Mouse (Mus musculus): ENCODE data around the gene Sox10. TPM values are rescaled to one million over a fixed set of nuclear protein-coding genes. Genes with fewer than 3 reads are reported as not detected.
A peak's percentile ranks its signal among the peaks of the same experiment; 100 is the strongest.

Gene Sox10
- 11.4 and 12.9 TPM in 2 replicates for polyA plus RNA-seq (2016; fragmentation: Nextera tagmentation; extraction: Ambion mirVana)

- peak within 1 kb of the TSS; percentile 49 for H3K4me3 ChIP-seq
- 34% methylated on average over 5 of the region's 5 CpGs for WGBS
- H3K4me1 ChIP-seq, result peaks cover 80% of the 10 kb centered on the region
- no peak for DNase-seq (ENCODE audit: low spot score)
- peaks cover 92% of the 10 kb centered on the region for H3K27me3 ChIP-seq (replicated peaks; ENCODE audit: low read depth, poor library complexity, severe bottlenecking)
- H3K9me3 ChIP-seq, result no peaks in the 10 kb centered on the region
- peak within 1 kb of the TSS; percentile 49 for H3K27ac ChIP-seq (replicated peaks)
- H3K36me3 ChIP-seq (replicated peaks), result no peaks in the 10 kb centered on the region
Measured at GRCm38 (mm10) chr15:79165140-79165539, at the start of gene Sox10. Gene Sox10 (minus strand): TSS chr15:79165240.

GRCm38 (mm10) chr15:79213591-79213990, 48.6 kb upstream of the Sox10 start:
- WGBS, result 75% methylated on average over 6 of the region's 6 CpGs
- no peak overlapping the region for H3K4me3 ChIP-seq
- DNase-seq (ENCODE audit: low spot score), result no peak
- H3K36me3 ChIP-seq (replicated peaks), result no peaks in the 10 kb centered on the region
- no peaks in the 10 kb centered on the region for H3K9me3 ChIP-seq
- H3K27me3 ChIP-seq (replicated peaks; ENCODE audit: low read depth, poor library complexity, severe bottlenecking), result no peaks in the 10 kb centered on the region
- H3K4me1 ChIP-seq, result peaks cover 32% of the 10 kb centered on the region
- H3K27ac ChIP-seq (replicated peaks), result peak overlapping the region; percentile 78

DNA sequence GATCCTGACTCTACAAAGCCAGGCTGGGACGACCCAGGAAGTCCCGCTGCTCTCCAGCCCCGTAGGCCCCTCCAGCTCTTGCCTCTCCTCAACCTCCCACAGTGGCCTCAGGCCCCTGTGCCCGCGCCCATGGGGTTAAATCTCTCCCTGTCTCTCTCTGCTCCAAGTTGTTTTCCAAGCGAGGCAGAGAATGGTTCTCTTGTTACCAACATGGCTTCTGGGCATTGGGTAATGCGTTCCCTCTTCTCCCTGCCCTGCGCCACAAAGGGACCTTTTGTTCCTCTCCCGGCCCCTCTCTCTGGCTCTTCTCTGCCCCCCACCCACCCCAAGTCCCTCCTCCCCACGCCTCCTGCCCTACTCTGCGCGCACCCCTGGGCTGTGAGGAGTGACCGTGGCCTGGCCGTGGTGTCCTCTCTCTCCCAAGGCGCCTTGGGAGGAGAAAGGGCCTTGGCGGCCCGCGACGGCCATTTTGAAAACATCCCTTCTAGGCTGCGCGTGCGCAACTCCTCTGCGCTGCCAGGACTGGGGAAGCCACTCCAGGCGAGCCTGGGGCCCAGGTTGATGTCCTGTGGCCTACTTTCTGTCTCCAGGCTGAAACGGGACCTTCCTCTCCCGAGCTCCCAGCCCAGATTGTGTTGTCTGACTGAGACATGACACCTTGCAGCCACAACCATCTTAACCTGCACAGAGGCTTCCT, 47.9 kb upstream of the Sox10 start:
- H3K4me3 ChIP-seq, result no peak overlapping the region
- DNase-seq (ENCODE audit: low spot score), result peak; percentile 47
- H3K36me3 ChIP-seq (replicated peaks), result no peaks in the 10 kb centered on the region
- H3K9me3 ChIP-seq, result no peaks in the 10 kb centered on the region
- H3K4me1 ChIP-seq, result peaks cover 32% of the 10 kb centered on the region
- 65% methylated on average over 26 of the region's 26 CpGs for WGBS
- H3K27ac ChIP-seq (replicated peaks), result peak overlapping the region; percentile 78
- H3K27me3 ChIP-seq (replicated peaks; ENCODE audit: low read depth, poor library complexity, severe bottlenecking), result no peaks in the 10 kb centered on the region

DNA sequence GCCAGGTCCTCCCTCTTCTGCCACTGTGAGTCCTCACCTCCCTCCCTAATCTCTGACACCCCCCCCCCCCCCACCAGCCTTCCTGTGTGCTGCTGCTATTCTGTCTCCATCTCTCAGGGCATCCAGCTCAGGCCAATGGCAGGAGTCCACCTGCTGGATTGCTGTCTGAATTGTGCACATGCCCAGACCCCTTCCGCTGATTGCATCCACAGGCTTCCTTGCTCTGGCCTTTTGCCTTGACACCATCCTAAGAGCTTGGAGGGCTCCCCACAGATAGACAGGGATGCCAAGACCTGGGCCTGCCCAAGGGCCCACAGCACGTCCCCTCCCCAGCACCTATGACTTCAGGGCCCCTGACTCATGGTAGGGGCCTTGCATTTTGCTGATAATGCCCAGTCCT, 45.3 kb upstream of the Sox10 start:
- no peak for DNase-seq (ENCODE audit: low spot score)

DNA sequence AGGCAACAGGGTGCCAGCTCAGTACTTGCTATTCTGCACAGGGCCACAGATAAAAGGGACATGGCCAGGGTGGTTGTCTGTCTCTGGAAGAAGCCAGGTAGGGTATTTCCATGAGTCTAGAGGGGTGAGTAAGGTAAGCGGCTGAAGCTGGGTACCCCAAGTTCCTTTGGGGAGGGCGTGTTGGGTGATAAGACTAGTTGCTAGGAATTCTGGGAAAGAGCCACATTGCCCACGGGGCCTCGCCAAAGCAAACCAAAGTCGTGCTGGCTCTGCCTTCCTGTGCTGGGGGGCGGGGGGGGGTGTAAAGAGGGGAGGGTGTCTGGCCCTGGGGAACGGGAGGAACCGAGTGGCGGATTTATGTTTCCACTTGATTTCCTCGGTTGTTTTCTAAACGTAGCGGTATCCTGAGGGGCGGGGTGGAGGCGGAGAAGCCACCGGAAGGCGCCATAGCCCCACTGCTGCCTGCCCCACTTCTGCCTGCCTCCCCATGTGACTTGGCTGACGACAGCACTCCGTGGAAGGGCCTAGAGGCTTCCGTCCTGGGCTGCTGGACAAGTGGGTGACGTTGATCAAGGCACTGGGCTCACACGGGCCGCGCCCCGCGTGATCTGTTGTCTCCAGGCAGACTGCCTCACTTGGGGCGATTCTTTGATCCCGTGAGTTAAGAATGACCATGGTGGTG, 43.9 kb upstream of the Sox10 start:
- 0 out of 2 replicates have a peak overlapping the region, but pooled peaks have one; percentile 6 for H3K27ac ChIP-seq (replicated peaks)
- no peaks in the 10 kb centered on the region for H3K27me3 ChIP-seq (replicated peaks; ENCODE audit: low read depth, poor library complexity, severe bottlenecking)
- no peaks in the 10 kb centered on the region for H3K36me3 ChIP-seq (replicated peaks)
- H3K4me3 ChIP-seq, result 0 out of 2 replicates have a peak overlapping the region, but pooled peaks have one; percentile 11
- H3K4me1 ChIP-seq, result peaks cover 33% of the 10 kb centered on the region
- no peaks in the 10 kb centered on the region for H3K9me3 ChIP-seq
- WGBS, result 81% methylated on average over 27 of the region's 27 CpGs
- no peak for DNase-seq (ENCODE audit: low spot score)

More for the DNA sequence above, 45.3 kb upstream of the Sox10 start:
- Histone ChIP-seq H3K4me1 (peaks cover 32% of the 10 kb centered on the region), H3K4me3 (no peak overlapping the region), H3K27me3 (replicated peaks; ENCODE audit: low read depth, poor library complexity, severe bottlenecking) (no peaks in the 10 kb centered on the region), H3K27ac (replicated peaks) (peak overlapping the region; percentile 62; the same call in 1 of the 2 replicates), H3K36me3 (replicated peaks) (no peaks in the 10 kb centered on the region), H3K9me3 (no peaks in the 10 kb centered on the region)
- WGBS, result 77% methylated on average over 2 of the region's 2 CpGs

GRCm38 (mm10) chr15:79208211-79208610, 43.2 kb upstream of the Sox10 start:
- H3K4me3 ChIP-seq, result no peak overlapping the region
- 82% methylated on average over 6 of the region's 6 CpGs for WGBS
- no peak overlapping the region for H3K27ac ChIP-seq (replicated peaks)
- H3K36me3 ChIP-seq (replicated peaks), result no peaks in the 10 kb centered on the region
- H3K27me3 ChIP-seq (replicated peaks; ENCODE audit: low read depth, poor library complexity, severe bottlenecking), result 0 out of 2 replicates have a peak, but pooled peaks cover 3% of the 10 kb centered on the region
- no peak for DNase-seq (ENCODE audit: low spot score)
- no peaks in the 10 kb centered on the region for H3K9me3 ChIP-seq
- H3K4me1 ChIP-seq, result peaks cover 32% of the 10 kb centered on the region

DNA sequence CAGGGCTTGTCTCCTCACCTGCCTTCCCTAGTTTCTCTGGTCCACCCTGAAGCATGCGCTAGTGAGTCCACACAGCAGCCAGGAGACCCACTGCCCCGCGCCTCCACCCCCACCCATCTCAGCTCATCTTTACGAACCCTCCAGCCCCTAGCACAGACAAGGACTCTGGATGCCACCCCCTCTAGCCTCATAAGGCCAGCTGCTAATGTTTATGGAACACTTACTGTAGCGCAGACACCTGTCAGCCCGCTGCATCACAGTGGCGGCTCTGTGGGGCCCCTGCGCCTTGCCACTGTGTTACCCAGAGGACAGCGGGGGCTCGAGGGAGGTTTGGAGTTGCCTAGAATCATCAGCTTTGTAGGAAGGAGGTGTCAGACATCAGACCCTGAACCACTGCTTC, 37.5 kb upstream of the Sox10 start:
- no peak overlapping the region for H3K4me3 ChIP-seq
- H3K36me3 ChIP-seq (replicated peaks), result no peaks in the 10 kb centered on the region
- DNase-seq (ENCODE audit: low spot score), result no peak
- H3K27me3 ChIP-seq (replicated peaks; ENCODE audit: low read depth, poor library complexity, severe bottlenecking), result 0 out of 2 replicates have a peak, but pooled peaks cover 3% of the 10 kb centered on the region
- WGBS, result 44% methylated on average over 10 of the region's 10 CpGs
- H3K4me1 ChIP-seq, result peaks cover 32% of the 10 kb centered on the region
- no peaks in the 10 kb centered on the region for H3K9me3 ChIP-seq
- peak overlapping the region; percentile 72 for H3K27ac ChIP-seq (replicated peaks)

DNA sequence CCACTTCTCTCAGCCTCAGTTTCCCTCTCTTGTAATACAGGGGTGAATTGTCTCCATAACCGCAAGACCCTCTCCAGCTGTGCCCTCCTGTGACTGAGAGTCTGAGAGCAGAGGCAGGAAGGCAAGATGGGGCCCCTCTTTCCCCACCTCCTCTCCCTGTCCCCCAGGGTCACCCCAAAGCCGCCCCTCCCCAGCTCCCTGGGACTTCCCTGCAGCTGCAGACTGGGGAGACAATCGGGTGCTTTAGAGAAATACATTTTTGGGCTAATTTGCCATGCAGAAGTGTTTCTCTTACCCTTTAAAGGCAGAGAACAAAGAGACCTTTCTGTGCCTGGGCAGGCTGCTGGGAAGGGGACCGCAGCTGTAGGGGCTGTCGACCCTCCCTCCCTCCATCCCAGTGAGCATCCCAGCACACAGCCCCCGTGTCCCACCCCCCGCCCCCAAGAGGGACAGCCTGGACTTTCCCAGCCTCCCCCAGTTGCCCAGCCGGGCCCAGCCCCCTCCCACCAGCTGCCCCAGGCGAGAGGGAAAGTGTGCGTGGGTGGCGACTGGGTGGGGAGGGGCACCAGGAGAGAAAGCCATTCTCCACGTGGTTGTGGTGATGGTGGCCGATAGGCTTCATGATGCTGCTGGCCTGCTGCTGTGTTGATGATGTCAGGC, 36.6 kb upstream of the Sox10 start:
- no peaks in the 10 kb centered on the region for H3K9me3 ChIP-seq
- peaks cover 33% of the 10 kb centered on the region for H3K4me1 ChIP-seq
- peak overlapping the region; percentile 86 for H3K27ac ChIP-seq (replicated peaks)
- WGBS, result 21% methylated on average over 13 of the region's 13 CpGs
- 0 out of 2 replicates have a peak, but pooled peaks cover 3% of the 10 kb centered on the region for H3K27me3 ChIP-seq (replicated peaks; ENCODE audit: low read depth, poor library complexity, severe bottlenecking)
- H3K36me3 ChIP-seq (replicated peaks), result no peaks in the 10 kb centered on the region
- peak overlapping the region; percentile 38 for H3K4me3 ChIP-seq
- peak; percentile 72 for DNase-seq (ENCODE audit: low spot score)

DNA sequence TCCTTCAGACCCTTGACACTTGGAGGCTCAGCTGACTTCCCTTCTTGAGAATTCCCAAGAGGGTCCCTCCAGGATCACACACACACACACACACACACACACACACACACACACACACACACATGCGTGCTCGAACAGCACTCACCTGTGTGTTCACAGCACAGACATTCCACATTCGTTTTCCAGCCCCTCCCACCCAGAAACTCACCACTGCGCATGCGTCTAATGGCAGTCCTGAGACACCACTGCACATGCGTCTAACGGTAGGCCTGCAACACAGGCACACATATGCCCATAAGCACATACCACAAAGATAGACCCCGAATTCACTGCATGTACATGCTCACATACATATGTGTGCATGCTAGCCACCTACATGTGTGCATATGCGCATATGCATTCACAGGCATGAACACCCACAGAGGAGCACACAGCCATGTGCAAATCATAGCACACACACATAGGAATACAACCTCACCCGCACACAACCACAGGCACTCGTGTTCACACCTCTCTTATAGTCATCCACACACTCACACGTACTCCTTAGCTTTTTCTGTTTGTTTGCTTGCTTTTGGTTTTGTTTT, 34.4 kb upstream of the Sox10 start:
- DNase-seq (ENCODE audit: low spot score), result no peak
- Histone ChIP-seq H3K36me3 (replicated peaks) (no peaks in the 10 kb centered on the region), H3K4me1 (peaks cover 51% of the 10 kb centered on the region), H3K27me3 (replicated peaks; ENCODE audit: low read depth, poor library complexity, severe bottlenecking) (peaks cover 3% of the 10 kb centered on the region; the same call in 1 of the 2 replicates), H3K27ac (replicated peaks) (no peak overlapping the region), H3K4me3 (no peak overlapping the region), H3K9me3 (no peaks in the 10 kb centered on the region)
- 94% methylated on average over 12 of the region's 12 CpGs for WGBS

- WGBS, result 81% methylated on average over 8 of the region's 8 CpGs
- H3K9me3 ChIP-seq, result no peaks in the 10 kb centered on the region
- H3K27me3 ChIP-seq (replicated peaks; ENCODE audit: low read depth, poor library complexity, severe bottlenecking), result peaks cover 13% of the 10 kb centered on the region
- no peak overlapping the region for H3K27ac ChIP-seq (replicated peaks)
- peaks cover 42% of the 10 kb centered on the region for H3K4me1 ChIP-seq
- no peak overlapping the region for H3K4me3 ChIP-seq
- H3K36me3 ChIP-seq (replicated peaks), result no peaks in the 10 kb centered on the region
- no peak for DNase-seq (ENCODE audit: low spot score)
Measured at GRCm38 (mm10) chr15:79195492-79195891, 30.5 kb upstream of the Sox10 start.

- Histone ChIP-seq H3K27me3 (replicated peaks; ENCODE audit: low read depth, poor library complexity, severe bottlenecking) (peaks cover 13% of the 10 kb centered on the region), H3K36me3 (replicated peaks) (no peaks in the 10 kb centered on the region), H3K9me3 (no peaks in the 10 kb centered on the region), H3K4me1 (peaks cover 41% of the 10 kb centered on the region), H3K4me3 (no peak overlapping the region), H3K27ac (replicated peaks) (no peak overlapping the region)
- WGBS, result 68% methylated on average over 2 of the region's 2 CpGs
- no peak for DNase-seq (ENCODE audit: low spot score)
Measured at GRCm38 (mm10) chr15:79194946-79195345, 29.9 kb upstream of the Sox10 start.

DNA sequence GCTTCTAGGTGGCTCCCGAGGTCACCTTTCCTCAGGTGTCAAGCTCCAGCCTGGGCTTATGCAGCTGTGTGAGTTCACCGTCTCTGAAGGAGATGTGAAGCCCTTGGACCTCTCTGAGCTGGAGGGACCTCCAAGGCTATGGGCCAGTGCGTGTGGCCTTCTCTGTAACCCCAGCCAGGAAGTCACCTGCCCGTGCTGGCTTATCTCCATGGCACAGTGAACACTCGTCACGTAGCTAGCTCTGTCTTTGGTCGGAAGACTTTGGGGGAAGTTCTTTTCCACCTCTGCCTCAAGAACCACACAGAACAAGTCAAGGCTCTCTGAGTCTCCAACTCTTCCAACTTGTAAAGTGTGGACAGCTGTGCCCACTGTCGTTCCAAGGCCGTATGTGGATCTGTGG, 29.0 kb upstream of the Sox10 start:
- Histone ChIP-seq H3K4me1 (peaks cover 41% of the 10 kb centered on the region), H3K4me3 (no peak overlapping the region)
- 79% methylated on average over 9 of the region's 9 CpGs for WGBS

More for the DNA sequence above, 29.0 kb upstream of the Sox10 start:
- H3K36me3 ChIP-seq (replicated peaks), result no peaks in the 10 kb centered on the region
- H3K27ac ChIP-seq (replicated peaks), result peak overlapping the region; percentile 87
- DNase-seq (ENCODE audit: low spot score), result no peak
- H3K27me3 ChIP-seq (replicated peaks; ENCODE audit: low read depth, poor library complexity, severe bottlenecking), result peaks cover 13% of the 10 kb centered on the region
- H3K9me3 ChIP-seq, result no peaks in the 10 kb centered on the region

Measured in embryonic facial prominence, embryonic 10.5 days (tissue).